Mouse (Mus musculus) monocyte, adult 2 months (primary cell): ENCODE data around the gene Gm3371.
"Not testable (repeated sequence)": the region's sequence is repeated elsewhere in the genome, so short reads cannot be mapped to it uniquely, and the experiment has no call there.

ENCODE experiments used
- DNase-seq, 2 experiments: peaks; one replicate each; pipeline ENCODE4 v3.0.0; 2022; ENCODE audit warnings: low spot score in 2 of 2, low read depth in 1 of 2

Gm3371 gene

GRCm38 (mm10) chr14:44410588-44410987, at the start of gene Gm3371:
Gene Gm3371 (minus strand): TSS chr14:44410688.
- DNase-seq = not testable (repeated sequence)

- DNase-seq = not testable (repeated sequence)
These were observed 22.8 kb upstream of the Gm3371 start, which contains the start of gene Gm8232 for GRCm38 (mm10) chr14:44433335-44433734. Gene Gm8232 (plus strand): TSS chr14:44433635.

GRCm38 (mm10) chr14:44384233-44384632, 26.3 kb downstream of the Gm3371 start:
- not testable (repeated sequence) for DNase-seq

- not testable (repeated sequence) for DNase-seq
These were observed 45.4 kb downstream of the Gm3371 start, which contains the start of gene Gm8229 for GRCm38 (mm10) chr14:44365057-44365456. Gene Gm8229 (plus strand): TSS chr14:44365357.

- DNase-seq = not testable (repeated sequence)
These were observed 48.2 kb downstream of the Gm3371 start for GRCm38 (mm10) chr14:44362301-44362700.

GRCm38 (mm10) chr14:44361416-44361815, 49.1 kb downstream of the Gm3371 start:
- not testable (repeated sequence) for DNase-seq
